ENCODE assay signal across 8 mouse cellular contexts in genomic region chrX:10993005-10993377, GRCm38 (mm10).
DNase-seq lines count a peak whose midpoint lies in the region; ATAC-seq and TF ChIP-seq lines count a peak whose summit lies in the region.

No protein-coding gene starts in this region.

- intact Hi-C loops in heart, postnatal 14 days (cut with DNase I): no loop called here

- H3K9ac ChIP-seq in lung, embryonic 14.5 days: no peak overlapping the region
- H3K9ac ChIP-seq in limb, embryonic 13.5 days: no peak overlapping the region
- H3K9ac ChIP-seq in neural tube, embryonic 15.5 days (replicated peaks): no peak overlapping the region

- 0 out of 2 replicates have a peak, but pooled peaks cover 4% of the 10 kb centered on the region for H3K4me1 ChIP-seq in lung, embryonic 14.5 days (ENCODE audit: insufficient read depth)
- H3K4me1 ChIP-seq in limb, embryonic 13.5 days: peaks cover 26% of the 10 kb centered on the region
- peaks cover 21% of the 10 kb centered on the region for H3K4me1 ChIP-seq in neural tube, embryonic 15.5 days

- no peaks in the 10 kb centered on the region for H3K27me3 ChIP-seq in lung, embryonic 14.5 days (ENCODE audit: insufficient read depth, low read length)
- peaks cover 41% of the 10 kb centered on the region for H3K27me3 ChIP-seq in limb, embryonic 13.5 days
- H3K27me3 ChIP-seq in neural tube, embryonic 15.5 days (replicated peaks): no peaks in the 10 kb centered on the region

- H3K9me3 ChIP-seq in lung, embryonic 14.5 days (ENCODE audit: low read depth, low read length): no peaks in the 10 kb centered on the region
- H3K9me3 ChIP-seq in limb, embryonic 13.5 days: no peaks in the 10 kb centered on the region
- no peaks in the 10 kb centered on the region for H3K9me3 ChIP-seq in neural tube, embryonic 15.5 days (replicated peaks)

- ATAC-seq in lung, embryonic 14.5 days (ENCODE audit: insufficient read depth): peak; percentile 79
- ATAC-seq in limb, embryonic 13.5 days (ENCODE audit: low FRiP score, low read depth): no peak
- peak; percentile 57 for ATAC-seq in neural tube, embryonic 15.5 days (ENCODE audit: low FRiP score)

- no peak for TF ChIP-seq CTCF in lung, embryonic 14.5 days (IDR thresholded peaks at IDR 0.05; ENCODE audit: low read depth)

- peak overlapping the region; percentile 50 for H3K4me2 ChIP-seq in lung, embryonic 14.5 days
- peak overlapping the region; percentile 59 for H3K4me2 ChIP-seq in limb, embryonic 13.5 days (replicated peaks)
- H3K4me2 ChIP-seq in neural tube, embryonic 15.5 days: peak overlapping the region; percentile 49

- no peak overlapping the region for H3K4me3 ChIP-seq in lung, embryonic 14.5 days (ENCODE audit: low read depth, low read length)
- H3K4me3 ChIP-seq in limb, embryonic 13.5 days: peak overlapping the region; percentile 24; the same call in 1 of the 2 replicates
- H3K4me3 ChIP-seq in neural tube, embryonic 15.5 days (replicated peaks): no peak overlapping the region

- H3K36me3 ChIP-seq in lung, embryonic 14.5 days (ENCODE audit: insufficient read depth): no peaks in the 10 kb centered on the region
- H3K36me3 ChIP-seq in limb, embryonic 13.5 days: no peaks in the 10 kb centered on the region
- H3K36me3 ChIP-seq in neural tube, embryonic 15.5 days: no peaks in the 10 kb centered on the region

- peak; percentile 66 for DNase-seq in lung, embryonic 14.5 days
- no peak for DNase-seq in lung, postnatal 25 days (ENCODE audit: low spot score)
- peak; percentile 20 for DNase-seq in embryo, embryonic 11 days
- peak; percentile 8 to 11 for DNase-seq in heart, postnatal 14 days
- no peak for DNase-seq in spleen, adult 18-20 months
- DNase-seq in spleen, adult 12 weeks (ENCODE audit: low spot score): no peak

- WGBS in lung, embryonic 14.5 days: 17% methylated on average over 6 of the region's 6 CpGs
- WGBS in limb, embryonic 13.5 days: 28% methylated on average over 6 of the region's 6 CpGs
- 20% methylated on average over 6 of the region's 6 CpGs for WGBS in neural tube, embryonic 15.5 days

- H3K27ac ChIP-seq in lung, embryonic 14.5 days (ENCODE audit: low read depth): peak overlapping the region; percentile 77; the same call in 1 of the 2 replicates
- H3K27ac ChIP-seq in limb, embryonic 13.5 days: no peak overlapping the region; the same call in 1 of the 2 replicates
- peak overlapping the region; percentile 74 for H3K27ac ChIP-seq in neural tube, embryonic 15.5 days (replicated peaks)

Comparison
In these comparisons a context has a peak if more than half of its experiments do, and no peak if none do; other contexts are left out.
1. DNase-seq: peak in lung, embryonic 14.5 days (single experiment), embryo, embryonic 11 days (single experiment) and heart, postnatal 14 days (2 of 2); none in lung, postnatal 25 days (single experiment), spleen, adult 18-20 months (0 of 2) and spleen, adult 12 weeks (single experiment).
2. Peak in every context shown above with its lines, with median percentiles within 50 percentile points of each other: H3K4me2 ChIP-seq.